Mouse (Mus musculus) brain, adult 10 weeks (tissue): ENCODE data around the gene Gfod1. TPM values are rescaled to one million over a fixed set of nuclear protein-coding genes. Genes with fewer than 3 reads are reported as not detected.

ENCODE experiments used
- polyA plus RNA-seq: library from polyadenylated mRNA; stranded (reverse); fragments of 350-450 nt; fragmentation: Illumina TruSeq; extraction: RNeasy Lipid Tissue Mini Kit (QIAGEN cat#74804); gene quantifications from one replicate; pipeline ENCODE4 v1.2.3, GENCODE M21; 2015; ENCODE audit warnings: low read depth, low replicate concordance

Gene Gfod1
- 43.3 TPM for polyA plus RNA-seq

DNA sequence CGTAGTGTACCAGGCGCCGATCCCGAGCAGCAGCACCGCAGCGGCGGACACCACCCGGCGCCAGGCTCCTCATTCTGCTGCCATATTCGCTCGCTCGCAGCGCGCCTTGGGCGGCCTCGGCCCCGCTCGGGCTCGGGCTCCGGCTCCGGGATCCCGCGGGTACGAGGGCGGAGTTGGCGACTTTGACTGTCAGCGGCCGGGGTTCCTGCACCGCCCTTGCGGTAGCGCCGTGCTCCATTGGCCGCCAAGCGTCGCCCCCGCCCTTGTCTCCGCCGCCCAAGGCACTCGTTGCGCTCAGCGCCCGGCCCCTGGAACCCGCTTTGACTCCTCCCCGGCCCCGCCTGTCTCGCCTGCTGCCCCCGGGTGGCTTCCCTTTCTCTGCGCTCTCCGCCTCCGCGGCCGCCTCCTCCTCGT lies at the start of gene Gfod1:
Gfod1 (minus strand) TSS at position 155 of the 414 bp plus-strand sequence.

DNA sequence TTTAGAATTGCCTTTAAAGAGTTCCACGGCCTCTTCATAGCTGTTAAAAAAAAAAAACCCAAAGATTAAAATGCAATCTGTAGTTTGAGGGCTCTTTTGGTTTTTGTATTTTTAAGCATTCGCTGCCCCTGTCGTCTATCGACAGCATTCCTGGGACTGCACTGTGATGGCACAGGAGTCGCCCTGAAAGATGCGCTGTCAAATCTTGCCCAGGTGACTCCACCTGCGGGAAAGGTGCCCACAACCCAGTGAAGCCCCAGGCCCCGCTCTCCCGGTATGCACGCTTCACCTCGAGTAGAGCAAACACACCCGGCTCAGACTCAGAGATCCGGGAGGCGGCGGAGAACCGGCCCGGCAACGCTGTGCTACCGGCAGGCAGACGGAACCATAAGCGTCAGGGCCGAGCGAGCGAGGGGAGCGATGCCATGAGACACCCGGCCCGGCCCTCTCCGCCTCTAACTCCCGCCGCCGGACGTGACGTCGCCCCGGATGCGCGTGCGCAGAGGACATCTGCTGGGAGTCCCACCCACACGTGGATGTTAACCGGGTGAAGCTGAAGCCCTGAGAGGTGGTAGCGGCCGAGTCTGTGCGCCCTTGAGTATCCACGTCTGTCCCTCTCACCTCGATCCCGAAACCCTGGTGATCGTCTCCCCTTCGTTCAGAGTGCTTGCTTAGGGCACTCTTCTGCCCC lies 132.8 kb downstream of the Gfod1 start, which contains the start of gene Tbc1d7:
Tbc1d7 (minus strand) TSS at position 482 of the 691 bp plus-strand sequence.

Other genes starting within 250 kb of the Gfod1 start
- 31.0 TPM for gene Tbc1d7, start 132.7 kb downstream of the Gfod1 start, polyA plus RNA-seq
- gene Sirt5, start 61.3 kb upstream of the Gfod1 start, polyA plus RNA-seq: 19.8 TPM
- 93.8 TPM for gene Nol7, start 94.2 kb upstream of the Gfod1 start, polyA plus RNA-seq
- gene Ranbp9, start 177.1 kb upstream of the Gfod1 start, polyA plus RNA-seq: 74.2 TPM